Mouse (Mus musculus) liver, embryonic 16.5 days (tissue): ENCODE measurements around the gene Stom. TPM values are rescaled to one million over a fixed set of nuclear protein-coding genes. Genes with fewer than 3 reads are reported as not detected.

Source experiments
- ATAC-seq: fragments of 200-750 bp; cut with Nextera tagmentation; 2 replicates; pipeline ENCODE4 v1.8.0; 2017; ENCODE audit warnings: low read depth, mild to moderate bottlenecking, moderate number of reproducible peaks, moderate library complexity
- H3K27ac ChIP-seq: fragments of 300-500 bp; sonication (generic); 2 replicates; pipeline ENCODE4 v1.5.1; 2014; ENCODE audit warnings: mild to moderate bottlenecking, low read length
- H3K27me3 ChIP-seq: fragments of 300-500 bp; sonication (generic); 2 replicates; pipeline ENCODE4 v1.6.1; 2014; ENCODE audit warnings: low read depth, low read length, mixed read lengths; ENCODE audit not compliant: control insufficient read depth, insufficient read depth
- H3K36me3 ChIP-seq: fragments of 300-500 bp; sonication (generic); 2 replicates; pipeline ENCODE4 v1.6.1; 2014; ENCODE audit warnings: mild to moderate bottlenecking; ENCODE audit not compliant: control insufficient read depth, insufficient read depth
- H3K4me1 ChIP-seq: fragments of 300-500 bp; sonication (generic); 2 replicates; pipeline ENCODE4 v1.6.1; 2014; ENCODE audit warnings: low read depth, low read length, mixed read lengths; ENCODE audit not compliant: control insufficient read depth
- H3K4me2 ChIP-seq: fragments of 300-500 bp; sonication (generic); 2 replicates; pipeline ENCODE4 v1.6.1; 2014; ENCODE audit warnings: low read depth, low read length, mixed read lengths
- H3K4me3 ChIP-seq: fragments of 300-500 bp; sonication (generic); 2 replicates; pipeline ENCODE4 v1.5.1; 2014; ENCODE audit warnings: low read depth, mild to moderate bottlenecking, low read length
- H3K9ac ChIP-seq: fragments of 300-500 bp; sonication (generic); 2 replicates; pipeline ENCODE4 v1.6.1; 2014; ENCODE audit warnings: low read depth, low read length
- H3K9me3 ChIP-seq: fragments of 300-500 bp; sonication (generic); replicated peaks from 2 replicates; pipeline ENCODE4 v1.6.1; 2016; ENCODE audit warnings: low read length; ENCODE audit not compliant: control insufficient read depth
- WGBS: fragments of 180-500 bp; shearing (Covaris S2); extraction: QIAGEN DNeasy Blood & Tissue Kit; methylation state at CpG from one replicate; pipeline ENCODE4 v1.1.7; 2014; ENCODE audit not compliant: insufficient replicate concordance; 5-methylcytosine and 5-hydroxymethylcytosine counted together
- polyA plus RNA-seq: library from polyadenylated mRNA; unstranded; fragments of >200 nt; fragmentation: Nextera tagmentation; extraction: Ambion mirVana; gene quantifications from 2 replicates; pipeline ENCODE4 v1.2.1, GENCODE M21; 2015

The Stom gene
- polyA plus RNA-seq, 1 experiment from 2014 or later = 189 TPM

- ATAC-seq = no peak
- H3K27ac ChIP-seq = no peak overlapping the region
- peaks cover 7% of the 10 kb centered on the region for H3K36me3 ChIP-seq
- WGBS = 19% methylated on average over 1 of the region's 1 CpGs
- no peaks in the 10 kb centered on the region for H3K9me3 ChIP-seq
- peaks cover 5% of the 10 kb centered on the region for H3K4me1 ChIP-seq
- no peak overlapping the region for H3K9ac ChIP-seq
- no peaks in the 10 kb centered on the region for H3K27me3 ChIP-seq
- no peak overlapping the region for H3K4me3 ChIP-seq
- no peak overlapping the region for H3K4me2 ChIP-seq
Observed at GRCm38 (mm10) chr2:35308166-35308565, 28.6 kb downstream of the Stom start.

GRCm38 (mm10) chr2:35302049-35302885 is 34.5 kb downstream of the Stom start:
- H3K9ac ChIP-seq = no peak overlapping the region
- no peak for ATAC-seq
- H3K27me3 ChIP-seq = no peaks in the 10 kb centered on the region
- H3K4me3 ChIP-seq = no peak overlapping the region
- 69% methylated on average over 13 of the region's 13 CpGs for WGBS
- no peaks in the 10 kb centered on the region for H3K9me3 ChIP-seq
- no peaks in the 10 kb centered on the region for H3K36me3 ChIP-seq
- H3K4me1 ChIP-seq = peaks cover 10% of the 10 kb centered on the region
- no peak overlapping the region for H3K4me2 ChIP-seq
- H3K27ac ChIP-seq = no peak overlapping the region

- H3K27ac ChIP-seq = 0 out of 2 replicates have a peak overlapping the region, but pooled peaks have one; percentile 22
- ATAC-seq = peak; percentile 14; the same call in 1 of the 2 replicates
- no peaks in the 10 kb centered on the region for H3K27me3 ChIP-seq
- no peaks in the 10 kb centered on the region for H3K36me3 ChIP-seq
- no peaks in the 10 kb centered on the region for H3K9me3 ChIP-seq
- no peak overlapping the region for H3K4me3 ChIP-seq
- H3K9ac ChIP-seq = peak overlapping the region; percentile 18; the same call in 1 of the 2 replicates
- WGBS = 42% methylated on average over 2 of the region's 2 CpGs
- H3K4me2 ChIP-seq = no peak overlapping the region
- peaks cover 10% of the 10 kb centered on the region for H3K4me1 ChIP-seq
Observed at GRCm38 (mm10) chr2:35299437-35299836, 37.3 kb downstream of the Stom start.

- H3K4me3 ChIP-seq = no peak overlapping the region
- H3K27me3 ChIP-seq = no peaks in the 10 kb centered on the region
- H3K9me3 ChIP-seq = no peaks in the 10 kb centered on the region
- H3K36me3 ChIP-seq = no peaks in the 10 kb centered on the region
- H3K27ac ChIP-seq = no peak overlapping the region
- H3K9ac ChIP-seq = no peak overlapping the region
- ATAC-seq = peak; percentile 53
- H3K4me2 ChIP-seq = no peak overlapping the region
- WGBS = 17% methylated on average over 15 of the region's 15 CpGs
- H3K4me1 ChIP-seq = peaks cover 10% of the 10 kb centered on the region
Observed at GRCm38 (mm10) chr2:35297703-35298332, 39.0 kb downstream of the Stom start.

GRCm38 (mm10) chr2:35293291-35293690 is 43.5 kb downstream of the Stom start:
- H3K9me3 ChIP-seq = no peaks in the 10 kb centered on the region
- WGBS = 80% methylated on average over 8 of the region's 8 CpGs

GRCm38 (mm10) chr2:35292700-35293099 is 44.1 kb downstream of the Stom start:
- Histone ChIP-seq H3K27ac (no peak overlapping the region), H3K4me1 (no peaks in the 10 kb centered on the region), H3K27me3 (no peaks in the 10 kb centered on the region), H3K9ac (no peak overlapping the region), H3K9me3 (no peaks in the 10 kb centered on the region), H3K36me3 (no peaks in the 10 kb centered on the region), H3K4me3 (no peak overlapping the region), H3K4me2 (no peak overlapping the region)
- WGBS = 26% methylated on average over 3 of the region's 3 CpGs
- ATAC-seq = no peak

More at GRCm38 (mm10) chr2:35293291-35293690, 43.5 kb downstream of the Stom start:
- H3K4me3 ChIP-seq = no peak overlapping the region
- H3K4me1 ChIP-seq = no peaks in the 10 kb centered on the region; the same call in 1 of the 2 replicates
- no peak overlapping the region for H3K27ac ChIP-seq
- no peak overlapping the region for H3K4me2 ChIP-seq
- H3K36me3 ChIP-seq = no peaks in the 10 kb centered on the region
- no peaks in the 10 kb centered on the region for H3K27me3 ChIP-seq
- no peak overlapping the region for H3K9ac ChIP-seq
- no peak for ATAC-seq

GRCm38 (mm10) chr2:35291856-35292255 is 44.9 kb downstream of the Stom start:
- Histone ChIP-seq H3K4me2 (no peak overlapping the region), H3K4me1 (no peaks in the 10 kb centered on the region), H3K9me3 (no peaks in the 10 kb centered on the region), H3K27ac (no peak overlapping the region), H3K9ac (no peak overlapping the region), H3K4me3 (no peak overlapping the region), H3K36me3 (no peaks in the 10 kb centered on the region), H3K27me3 (no peaks in the 10 kb centered on the region)
- whole genome bisulfite sequencing = 9% methylated on average over 3 of the region's 3 CpGs
- no peak for ATAC-seq

GRCm38 (mm10) chr2:35288758-35289635 is 47.8 kb downstream of the Stom start:
- no peaks in the 10 kb centered on the region; the same call in 1 of the 2 replicates for H3K36me3 ChIP-seq

More at GRCm38 (mm10) chr2:35288758-35289635, 47.8 kb downstream of the Stom start:
- H3K4me2 ChIP-seq = no peak overlapping the region
- H3K27me3 ChIP-seq = no peaks in the 10 kb centered on the region
- no peaks in the 10 kb centered on the region for H3K4me1 ChIP-seq
- no peaks in the 10 kb centered on the region for H3K9me3 ChIP-seq
- WGBS = 37% methylated on average over 13 of the region's 13 CpGs
- no peak overlapping the region for H3K27ac ChIP-seq
- H3K4me3 ChIP-seq = no peak overlapping the region
- no peak overlapping the region for H3K9ac ChIP-seq
- ATAC-seq = no peak
